Comparison of ENCODE assay signal across 13 mouse cellular contexts in genomic region chr5:113181441-113181840, GRCm38 (mm10). TPM values are rescaled to one million over a fixed set of nuclear protein-coding genes. Genes with fewer than 3 reads are reported as not detected.
A peak's percentile ranks its signal among the peaks of the same experiment; 100 is the strongest.
DNase-seq lines count a peak whose midpoint lies in the region; ATAC-seq and TF ChIP-seq lines count a peak whose summit lies in the region.
"Had no signal": no experiment of that assay in that cellular context is flagged by ENCODE, and none has a peak within 500 bp of the region (broad histone marks: within the 10 kb centered on the region; RNA-seq: fewer than 3 reads in every experiment).

No protein-coding gene starts in this region.

- no peak overlapping the region for H3K4me3 ChIP-seq in heart, postnatal 0 days (ENCODE audit: low read depth, low read length)
- no peak overlapping the region for H3K4me3 ChIP-seq in midbrain, postnatal 0 days (ENCODE audit: low read depth, low read length)
- H3K4me3 ChIP-seq in midbrain, embryonic 13.5 days (replicated peaks): no peak overlapping the region
- H3K4me3 ChIP-seq in intestine, embryonic 16.5 days (ENCODE audit: low read length): no peak overlapping the region
- no peak overlapping the region for H3K4me3 ChIP-seq in cerebellum, adult 2 months (replicated peaks; ENCODE audit: insufficient read depth, low read depth, low read length)
- H3K4me3 ChIP-seq: embryonic facial prominence, embryonic 13.5 days; hindbrain, embryonic 15.5 days had no signal

- no peak for TF ChIP-seq EP300 in heart, postnatal 0 days (IDR thresholded peaks at IDR 0.05; ENCODE audit: low read depth)

- DNase-seq in heart, postnatal 0 days (ENCODE audit: low spot score): no peak
- DNase-seq in heart, postnatal 4 days: no peak
- no peak for DNase-seq in midbrain, postnatal 0 days (ENCODE audit: low spot score)
- DNase-seq in cerebellum, adult 2 months: no peak
- no peak for DNase-seq in spleen, postnatal 36 days (ENCODE audit: low spot score in 2 of 2)
- no peak for DNase-seq in cerebellum, postnatal 25 days
- DNase-seq: thymus, postnatal 14 days had no signal

- 0 out of 2 replicates have a peak, but pooled peaks cover 5% of the 10 kb centered on the region for H3K27me3 ChIP-seq in heart, postnatal 0 days (ENCODE audit: control insufficient read depth, insufficient read depth, low read length)
- no peaks in the 10 kb centered on the region for H3K27me3 ChIP-seq in midbrain, postnatal 0 days (ENCODE audit: insufficient read depth, low read length)
- no peaks in the 10 kb centered on the region for H3K27me3 ChIP-seq in midbrain, embryonic 13.5 days
- H3K27me3 ChIP-seq in intestine, embryonic 16.5 days (replicated peaks; ENCODE audit: control insufficient read depth, insufficient read depth, low read length): no peaks in the 10 kb centered on the region
- H3K27me3 ChIP-seq in cerebellum, adult 2 months (ENCODE audit: control insufficient read depth, insufficient read depth, low read length): no peaks in the 10 kb centered on the region
- H3K27me3 ChIP-seq: embryonic facial prominence, embryonic 13.5 days; hindbrain, embryonic 15.5 days had no signal

- no peaks in the 10 kb centered on the region for H3K9me3 ChIP-seq in heart, postnatal 0 days (replicated peaks; ENCODE audit: control insufficient read depth, low read length)
- H3K9me3 ChIP-seq in midbrain, postnatal 0 days (ENCODE audit: low read length): no peaks in the 10 kb centered on the region
- no peaks in the 10 kb centered on the region for H3K9me3 ChIP-seq in midbrain, embryonic 13.5 days
- H3K9me3 ChIP-seq in intestine, embryonic 16.5 days (ENCODE audit: control insufficient read depth, low read length): no peaks in the 10 kb centered on the region
- H3K9me3 ChIP-seq: embryonic facial prominence, embryonic 13.5 days; hindbrain, embryonic 15.5 days had no signal

- ATAC-seq in heart, postnatal 0 days (ENCODE audit: insufficient read depth, low read depth): no peak
- no peak for ATAC-seq in midbrain, postnatal 0 days (ENCODE audit: low FRiP score)
- no peak for ATAC-seq in midbrain, embryonic 13.5 days
- peak; percentile 34; the same call in 1 of the 2 replicates for ATAC-seq in intestine, embryonic 16.5 days

- H3K4me1 ChIP-seq in heart, postnatal 0 days (ENCODE audit: control insufficient read depth, insufficient read depth): 0 out of 2 replicates have a peak, but pooled peaks cover 4% of the 10 kb centered on the region
- no peaks in the 10 kb centered on the region for H3K4me1 ChIP-seq in midbrain, postnatal 0 days (ENCODE audit: insufficient read depth, low read length)
- peaks cover 13% of the 10 kb centered on the region for H3K4me1 ChIP-seq in midbrain, embryonic 13.5 days (replicated peaks)
- peaks cover 23% of the 10 kb centered on the region for H3K4me1 ChIP-seq in intestine, embryonic 16.5 days (ENCODE audit: control insufficient read depth, insufficient read depth, low read length)
- no peaks in the 10 kb centered on the region for H3K4me1 ChIP-seq in cerebellum, adult 2 months (ENCODE audit: control insufficient read depth, insufficient read depth, low read length)

- TF ChIP-seq POLR2A in cerebellum, adult 2 months (IDR thresholded peaks at IDR 0.05; ENCODE audit: borderline replicate concordance, insufficient read depth, low read length): no peak

- no peak overlapping the region for H3K4me2 ChIP-seq in heart, postnatal 0 days (ENCODE audit: low read depth, low read length)
- no peak overlapping the region for H3K4me2 ChIP-seq in midbrain, postnatal 0 days (ENCODE audit: low read depth, low read length, poor library complexity, severe bottlenecking)
- no peak overlapping the region for H3K4me2 ChIP-seq in midbrain, embryonic 13.5 days (replicated peaks)
- no peak overlapping the region for H3K4me2 ChIP-seq in intestine, embryonic 16.5 days (ENCODE audit: low read depth, low read length)
- H3K4me2 ChIP-seq: embryonic facial prominence, embryonic 13.5 days; hindbrain, embryonic 15.5 days had no signal

- no peak overlapping the region for H3K9ac ChIP-seq in heart, postnatal 0 days (replicated peaks; ENCODE audit: low read depth, low read length)
- H3K9ac ChIP-seq in midbrain, postnatal 0 days (replicated peaks; ENCODE audit: low read length, poor library complexity, severe bottlenecking): no peak overlapping the region
- H3K9ac ChIP-seq in midbrain, embryonic 13.5 days (replicated peaks): no peak overlapping the region
- H3K9ac ChIP-seq in intestine, embryonic 16.5 days (ENCODE audit: low read depth, low read length): no peak overlapping the region
- H3K9ac ChIP-seq: embryonic facial prominence, embryonic 13.5 days; hindbrain, embryonic 15.5 days had no signal

- 38% methylated on average over 6 of the region's 6 CpGs for WGBS in heart, postnatal 0 days
- WGBS in midbrain, postnatal 0 days: 61% methylated on average over 6 of the region's 6 CpGs
- 57% methylated on average over 6 of the region's 6 CpGs for WGBS in midbrain, embryonic 13.5 days
- 37% methylated on average over 6 of the region's 6 CpGs for WGBS in intestine, embryonic 16.5 days
- 61% methylated on average over 6 of the region's 6 CpGs for WGBS in cerebellum, adult 2 months

- peak overlapping the region; percentile 69 for H3K27ac ChIP-seq in heart, postnatal 0 days (ENCODE audit: low read depth)
- H3K27ac ChIP-seq in midbrain, postnatal 0 days (ENCODE audit: low read depth, low read length): no peak overlapping the region
- no peak overlapping the region for H3K27ac ChIP-seq in midbrain, embryonic 13.5 days
- H3K27ac ChIP-seq in intestine, embryonic 16.5 days (ENCODE audit: low read length): no peak overlapping the region
- H3K27ac ChIP-seq in cerebellum, adult 2 months (ENCODE audit: insufficient read depth, low read length): no peak overlapping the region
- H3K27ac ChIP-seq: hindbrain, embryonic 15.5 days had no signal

- TF ChIP-seq CTCF in heart, postnatal 0 days (IDR thresholded peaks at IDR 0.05; ENCODE audit: low read depth): no peak
- peak; percentile 9; the same call in 1 of the 2 replicates for TF ChIP-seq CTCF in midbrain, postnatal 0 days (IDR thresholded peaks at IDR 0.05)
- TF ChIP-seq CTCF in cerebellum, adult 2 months (IDR thresholded peaks at IDR 0.05; ENCODE audit: borderline replicate concordance, insufficient read depth, low read depth, low read length): no peak

- H3K36me3 ChIP-seq in heart, postnatal 0 days (replicated peaks; ENCODE audit: control insufficient read depth, insufficient read depth, low read length): no peaks in the 10 kb centered on the region
- H3K36me3 ChIP-seq in midbrain, postnatal 0 days (ENCODE audit: insufficient read depth, low read length): peaks cover 8% of the 10 kb centered on the region
- H3K36me3 ChIP-seq in midbrain, embryonic 13.5 days: 0 out of 2 replicates have a peak, but pooled peaks cover 3% of the 10 kb centered on the region
- no peaks in the 10 kb centered on the region for H3K36me3 ChIP-seq in intestine, embryonic 16.5 days (ENCODE audit: control insufficient read depth, insufficient read depth, low read length)
- H3K36me3 ChIP-seq: embryonic facial prominence, embryonic 13.5 days; hindbrain, embryonic 15.5 days had no signal

RNA-seq across cellular contexts. Expression of gene 2900026A02Rik, which starts 39.6 kb away (rescaled TPM):
- total RNA-seq in heart, postnatal 0 days (2014; rRNA removed; ENCODE audit: low replicate concordance): 17.0 and 18.9 TPM in 2 replicates
- 8.1 and 10.2 TPM in 2 replicates for polyA plus RNA-seq in heart, postnatal 0 days (2015; fragmentation: Nextera tagmentation; extraction: Ambion mirVana)
- 10 to 100 TPM; 46.8 to 48.3 TPM for total RNA-seq in heart, postnatal 4 days (2021)
- total RNA-seq in midbrain, postnatal 0 days (2014; rRNA removed): 11.7 and 11.8 TPM in 2 replicates
- polyA plus RNA-seq in midbrain, postnatal 0 days (2015; fragmentation: Nextera tagmentation; extraction: Ambion mirVana): 3.3 and 3.8 TPM in 2 replicates
- polyA plus RNA-seq in midbrain, embryonic 13.5 days (2015; fragmentation: Nextera tagmentation; extraction: Ambion mirVana): 2.4 and 2.7 TPM in 2 replicates
- 8.3 and 9.5 TPM in 2 replicates for polyA plus RNA-seq in intestine, embryonic 16.5 days (2015; fragmentation: Nextera tagmentation; extraction: Ambion mirVana)
- 4.9 and 5.2 TPM in 2 replicates for polyA plus RNA-seq in cerebellum, adult 2 months (2012; rRNA removed)

RNA-seq across cellular contexts. Expression of gene Tmem211, which starts 45.3 kb away (rescaled TPM):
- total RNA-seq in heart, postnatal 0 days (2014; rRNA removed; ENCODE audit: low replicate concordance): not detected in 2 replicates
- polyA plus RNA-seq in heart, postnatal 0 days (2015; fragmentation: Nextera tagmentation; extraction: Ambion mirVana): not detected in 2 replicates
- total RNA-seq in heart, postnatal 4 days (2021): not detected
- not detected in 2 replicates for total RNA-seq in midbrain, postnatal 0 days (2014; rRNA removed)
- not detected in 2 replicates for polyA plus RNA-seq in midbrain, postnatal 0 days (2015; fragmentation: Nextera tagmentation; extraction: Ambion mirVana)
- not detected in 2 replicates for polyA plus RNA-seq in midbrain, embryonic 13.5 days (2015; fragmentation: Nextera tagmentation; extraction: Ambion mirVana)
- 0.13 and 0.28 TPM in 2 replicates for polyA plus RNA-seq in intestine, embryonic 16.5 days (2015; fragmentation: Nextera tagmentation; extraction: Ambion mirVana)
- polyA plus RNA-seq in cerebellum, adult 2 months (2012; rRNA removed): 0.10 and 0.18 TPM in 2 replicates
- total RNA-seq: adrenal gland, postnatal 4 days had no signal
- polyA plus RNA-seq: embryonic facial prominence, embryonic 13.5 days; hindbrain, embryonic 15.5 days; neural tube, embryonic 14.5 days had no signal
